Mouse (Mus musculus): ENCODE results near the gene Cbarp. TPM values are rescaled to one million over a fixed set of nuclear protein-coding genes. Genes with fewer than 3 reads are reported as not detected.

The Cbarp gene
- polyA plus RNA-seq, 1 experiment from 2014 or later: 10.1 TPM

DNA sequence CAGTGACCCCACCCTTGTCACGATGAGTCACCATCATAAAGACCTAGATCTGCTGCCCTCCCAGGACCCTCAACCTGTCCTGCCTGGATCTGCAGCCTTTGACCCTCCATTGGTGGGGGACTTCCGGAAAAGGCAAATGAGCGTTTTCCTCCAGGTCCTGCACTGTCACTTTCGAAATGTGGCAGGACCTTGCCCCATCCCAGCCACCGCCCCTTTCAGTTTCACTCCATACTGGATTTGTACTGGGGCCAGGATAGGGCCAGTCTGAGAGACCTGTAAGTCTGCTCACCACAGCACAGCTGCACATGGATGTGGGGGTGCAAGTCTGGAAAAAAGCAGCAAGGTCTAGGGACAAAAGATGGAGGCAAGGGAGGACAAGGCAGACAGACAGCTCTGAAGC lies 42.0 kb downstream of the Cbarp start:
- ATAC-seq (ENCODE audit: insufficient number of reproducible peaks, insufficient read depth, low FRiP score, low read depth): no peak
- H3K9ac ChIP-seq (replicated peaks; ENCODE audit: low read depth, low read length): no peak overlapping the region
- WGBS: 71% methylated on average over 5 of the region's 5 CpGs
- no peaks in the 10 kb centered on the region for H3K27me3 ChIP-seq (ENCODE audit: control insufficient read depth, insufficient read depth, low read length)
- peaks cover 24% of the 10 kb centered on the region for H3K4me1 ChIP-seq (ENCODE audit: control insufficient read depth, insufficient read depth, low read length)
- H3K36me3 ChIP-seq (ENCODE audit: control insufficient read depth, insufficient read depth, low read length): no peaks in the 10 kb centered on the region
- no peak overlapping the region for H3K4me2 ChIP-seq (replicated peaks; ENCODE audit: low read depth, low read length)
- H3K4me3 ChIP-seq (ENCODE audit: low read depth, low read length): no peak overlapping the region
- H3K9me3 ChIP-seq (ENCODE audit: control insufficient read depth, low read depth, low read length): no peaks in the 10 kb centered on the region
- H3K27ac ChIP-seq (ENCODE audit: low read length): no peak overlapping the region; the same call in 1 of the 2 replicates

- WGBS: 4% methylated on average over 7 of the region's 7 CpGs
- H3K9me3 ChIP-seq (ENCODE audit: control insufficient read depth, low read depth, low read length): no peaks in the 10 kb centered on the region
- peak overlapping the region; percentile 69; the same call in 1 of the 2 replicates for H3K27ac ChIP-seq (ENCODE audit: low read length)
- H3K9ac ChIP-seq (replicated peaks; ENCODE audit: low read depth, low read length): no peak overlapping the region
- H3K4me1 ChIP-seq (ENCODE audit: control insufficient read depth, insufficient read depth, low read length): peaks cover 24% of the 10 kb centered on the region
- 0 out of 2 replicates have a peak overlapping the region, but pooled peaks have one; percentile 5 for H3K4me2 ChIP-seq (replicated peaks; ENCODE audit: low read depth, low read length)
- no peaks in the 10 kb centered on the region for H3K36me3 ChIP-seq (ENCODE audit: control insufficient read depth, insufficient read depth, low read length)
- H3K4me3 ChIP-seq (ENCODE audit: low read depth, low read length): no peak overlapping the region
- ATAC-seq (ENCODE audit: insufficient number of reproducible peaks, insufficient read depth, low FRiP score, low read depth): peak; percentile 26; the same call in 1 of the 2 replicates
- H3K27me3 ChIP-seq (ENCODE audit: control insufficient read depth, insufficient read depth, low read length): no peaks in the 10 kb centered on the region
These were observed 43.4 kb downstream of the Cbarp start for GRCm38 (mm10) chr10:80097275-80097674.

GRCm38 (mm10) chr10:80095547-80095946 lies 45.1 kb downstream of the Cbarp start:
- no peaks in the 10 kb centered on the region for H3K27me3 ChIP-seq (ENCODE audit: control insufficient read depth, insufficient read depth, low read length)
- H3K4me1 ChIP-seq (ENCODE audit: control insufficient read depth, insufficient read depth, low read length): peaks cover 13% of the 10 kb centered on the region
- no peak overlapping the region for H3K9ac ChIP-seq (replicated peaks; ENCODE audit: low read depth, low read length)
- 86% methylated on average over 5 of the region's 5 CpGs for WGBS
- H3K4me2 ChIP-seq (replicated peaks; ENCODE audit: low read depth, low read length): no peak overlapping the region
- H3K27ac ChIP-seq (ENCODE audit: low read length): no peak overlapping the region
- ATAC-seq (ENCODE audit: insufficient number of reproducible peaks, insufficient read depth, low FRiP score, low read depth): no peak
- H3K4me3 ChIP-seq (ENCODE audit: low read depth, low read length): no peak overlapping the region
- H3K9me3 ChIP-seq (ENCODE audit: control insufficient read depth, low read depth, low read length): no peaks in the 10 kb centered on the region
- no peaks in the 10 kb centered on the region for H3K36me3 ChIP-seq (ENCODE audit: control insufficient read depth, insufficient read depth, low read length)

DNA sequence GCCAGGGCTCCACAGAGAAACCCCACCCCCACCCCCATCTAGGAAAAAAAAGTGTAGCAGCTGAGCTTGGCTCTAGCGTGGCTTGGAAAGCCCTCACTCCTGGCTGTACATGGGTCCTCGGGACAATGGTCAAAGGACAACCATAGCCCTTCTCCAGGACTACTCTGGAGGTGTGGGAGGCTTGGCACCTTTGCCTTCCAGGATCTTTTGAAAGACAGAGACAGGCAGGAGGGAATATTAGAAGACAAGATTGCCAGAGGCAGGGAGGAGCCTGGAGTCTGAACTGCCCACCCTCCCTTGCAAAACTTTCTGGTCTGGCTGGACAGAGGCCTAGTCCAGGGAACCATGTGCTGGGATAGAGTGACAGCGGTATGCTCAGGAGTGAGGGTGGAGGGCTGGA lies 46.0 kb downstream of the Cbarp start:
- H3K9ac ChIP-seq (replicated peaks; ENCODE audit: low read depth, low read length): no peak overlapping the region
- 74% methylated on average over 3 of the region's 3 CpGs for WGBS
- no peaks in the 10 kb centered on the region for H3K36me3 ChIP-seq (ENCODE audit: control insufficient read depth, insufficient read depth, low read length)
- H3K9me3 ChIP-seq (ENCODE audit: control insufficient read depth, low read depth, low read length): no peaks in the 10 kb centered on the region
- H3K4me3 ChIP-seq (ENCODE audit: low read depth, low read length): no peak overlapping the region
- no peak for ATAC-seq (ENCODE audit: insufficient number of reproducible peaks, insufficient read depth, low FRiP score, low read depth)
- H3K4me2 ChIP-seq (replicated peaks; ENCODE audit: low read depth, low read length): no peak overlapping the region
- peaks cover 13% of the 10 kb centered on the region for H3K4me1 ChIP-seq (ENCODE audit: control insufficient read depth, insufficient read depth, low read length)
- H3K27me3 ChIP-seq (ENCODE audit: control insufficient read depth, insufficient read depth, low read length): no peaks in the 10 kb centered on the region
- H3K27ac ChIP-seq (ENCODE audit: low read length): no peak overlapping the region

DNA sequence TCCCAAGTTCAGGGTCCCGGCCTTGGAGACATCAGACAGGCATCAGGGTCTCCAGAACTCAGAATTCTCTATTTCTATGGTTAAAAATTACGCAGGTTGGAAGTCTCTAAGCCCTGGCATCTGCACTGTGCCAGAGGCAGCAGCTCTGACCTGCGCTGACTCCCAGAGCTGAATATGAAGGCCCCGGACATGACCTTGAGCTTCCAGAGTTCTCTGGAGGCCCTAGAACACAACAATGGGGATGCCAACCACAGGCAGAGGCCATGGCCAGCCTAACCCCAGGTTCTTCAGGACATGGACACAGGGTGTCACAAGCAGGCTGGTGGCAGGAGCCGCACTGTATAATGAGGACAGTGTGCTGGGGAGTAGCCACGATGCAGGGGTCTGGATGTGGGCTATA lies 46.5 kb downstream of the Cbarp start:
- H3K4me1 ChIP-seq (ENCODE audit: control insufficient read depth, insufficient read depth, low read length): peaks cover 13% of the 10 kb centered on the region

DNA sequence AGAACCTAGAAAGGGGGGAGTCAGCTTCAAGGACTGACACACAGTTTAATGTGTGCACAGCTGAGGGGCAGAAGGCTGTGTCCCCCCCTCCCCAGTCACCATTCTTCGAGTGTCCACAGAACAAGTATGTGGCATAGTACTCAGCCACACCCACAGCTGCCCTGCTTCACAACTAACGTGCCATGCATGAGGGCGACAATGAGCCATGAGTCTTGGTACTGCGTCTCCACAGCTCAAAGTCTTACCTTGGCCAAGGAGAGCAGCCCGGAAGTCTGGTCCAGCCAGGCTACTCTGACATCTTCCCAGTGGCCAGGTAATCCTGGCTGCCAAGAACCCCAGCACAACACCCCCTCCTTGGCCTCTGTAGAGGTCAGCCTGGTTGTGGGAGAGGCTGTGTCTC lies 47.9 kb downstream of the Cbarp start:
- Histone ChIP-seq H3K4me1 (ENCODE audit: control insufficient read depth, insufficient read depth, low read length) (peaks cover 12% of the 10 kb centered on the region), H3K36me3 (ENCODE audit: control insufficient read depth, insufficient read depth, low read length) (no peaks in the 10 kb centered on the region), H3K27me3 (ENCODE audit: control insufficient read depth, insufficient read depth, low read length) (no peaks in the 10 kb centered on the region), H3K27ac (ENCODE audit: low read length) (no peak overlapping the region), H3K9ac (replicated peaks; ENCODE audit: low read depth, low read length) (no peak overlapping the region), H3K4me2 (replicated peaks; ENCODE audit: low read depth, low read length) (no peak overlapping the region), H3K4me3 (ENCODE audit: low read depth, low read length) (no peak overlapping the region), H3K9me3 (ENCODE audit: control insufficient read depth, low read depth, low read length) (no peaks in the 10 kb centered on the region)
- WGBS: 58% methylated on average over 5 of the region's 5 CpGs
- ATAC-seq (ENCODE audit: insufficient number of reproducible peaks, insufficient read depth, low FRiP score, low read depth): no peak

More for the DNA sequence above, 46.5 kb downstream of the Cbarp start:
- H3K9me3 ChIP-seq (ENCODE audit: control insufficient read depth, low read depth, low read length): no peaks in the 10 kb centered on the region
- WGBS: 93% methylated on average over 6 of the region's 6 CpGs
- no peak for ATAC-seq (ENCODE audit: insufficient number of reproducible peaks, insufficient read depth, low FRiP score, low read depth)
- no peak overlapping the region for H3K27ac ChIP-seq (ENCODE audit: low read length)
- H3K4me3 ChIP-seq (ENCODE audit: low read depth, low read length): no peak overlapping the region
- no peaks in the 10 kb centered on the region for H3K36me3 ChIP-seq (ENCODE audit: control insufficient read depth, insufficient read depth, low read length)
- H3K27me3 ChIP-seq (ENCODE audit: control insufficient read depth, insufficient read depth, low read length): no peaks in the 10 kb centered on the region
- H3K4me2 ChIP-seq (replicated peaks; ENCODE audit: low read depth, low read length): no peak overlapping the region
- H3K9ac ChIP-seq (replicated peaks; ENCODE audit: low read depth, low read length): no peak overlapping the region

DNA sequence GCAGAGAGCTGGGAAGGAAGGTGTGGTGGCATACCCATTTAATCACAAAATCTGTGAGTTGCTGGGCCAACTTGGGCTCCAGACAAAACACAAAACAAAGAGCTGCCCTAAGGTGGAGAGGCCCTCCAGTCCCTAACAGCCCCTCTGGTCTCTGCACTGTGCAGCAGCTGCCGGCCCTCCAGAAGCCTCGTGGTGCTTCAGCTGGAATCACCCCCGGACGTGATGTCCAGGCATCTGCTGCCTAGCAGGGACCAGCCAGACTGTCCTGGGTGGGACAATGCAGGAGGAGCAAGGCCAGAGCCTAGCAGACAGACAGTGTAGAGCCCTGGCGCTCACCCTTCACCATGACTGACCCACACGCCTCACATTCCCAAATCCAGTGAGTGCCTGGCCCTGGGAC lies 49.1 kb downstream of the Cbarp start:
- no peak for ATAC-seq (ENCODE audit: insufficient number of reproducible peaks, insufficient read depth, low FRiP score, low read depth)
- Histone ChIP-seq H3K9me3 (ENCODE audit: control insufficient read depth, low read depth, low read length) (no peaks in the 10 kb centered on the region), H3K9ac (replicated peaks; ENCODE audit: low read depth, low read length) (no peak overlapping the region), H3K27me3 (ENCODE audit: control insufficient read depth, insufficient read depth, low read length) (no peaks in the 10 kb centered on the region), H3K4me1 (ENCODE audit: control insufficient read depth, insufficient read depth, low read length) (0 out of 2 replicates have a peak, but pooled peaks cover under 1% of the 10 kb centered on the region), H3K36me3 (ENCODE audit: control insufficient read depth, insufficient read depth, low read length) (no peaks in the 10 kb centered on the region), H3K4me3 (ENCODE audit: low read depth, low read length) (no peak overlapping the region), H3K4me2 (replicated peaks; ENCODE audit: low read depth, low read length) (no peak overlapping the region), H3K27ac (ENCODE audit: low read length) (no peak overlapping the region)
- WGBS: 94% methylated on average over 6 of the region's 6 CpGs

DNA sequence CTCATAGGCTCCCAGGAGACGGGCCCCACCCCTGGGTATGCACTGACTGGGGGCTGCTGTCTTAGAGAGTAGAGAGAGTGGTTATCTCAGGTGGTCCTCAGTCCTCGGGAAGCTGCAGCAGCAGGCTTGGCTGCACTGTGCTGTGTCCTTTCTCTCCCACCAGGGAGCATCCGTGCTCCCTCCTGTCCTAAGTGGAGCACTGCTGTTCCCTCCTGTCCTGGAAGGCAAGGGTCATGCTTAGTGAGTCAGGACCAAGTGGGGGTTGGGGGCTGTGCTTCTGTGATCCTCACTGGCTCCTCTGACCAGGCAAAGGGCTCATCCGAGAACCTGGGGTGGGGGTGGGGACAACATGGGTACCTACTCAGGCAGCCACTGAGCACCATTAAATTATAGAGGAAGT lies 51.5 kb downstream of the Cbarp start:
- Histone ChIP-seq H3K36me3 (ENCODE audit: control insufficient read depth, insufficient read depth, low read length) (peaks cover 4% of the 10 kb centered on the region; the same call in 1 of the 2 replicates), H3K4me1 (ENCODE audit: control insufficient read depth, insufficient read depth, low read length) (no peaks in the 10 kb centered on the region; the same call in 1 of the 2 replicates), H3K9me3 (ENCODE audit: control insufficient read depth, low read depth, low read length) (no peaks in the 10 kb centered on the region), H3K27ac (ENCODE audit: low read length) (no peak overlapping the region), H3K4me3 (ENCODE audit: low read depth, low read length) (no peak overlapping the region), H3K27me3 (ENCODE audit: control insufficient read depth, insufficient read depth, low read length) (no peaks in the 10 kb centered on the region), H3K4me2 (replicated peaks; ENCODE audit: low read depth, low read length) (no peak overlapping the region), H3K9ac (replicated peaks; ENCODE audit: low read depth, low read length) (no peak overlapping the region)
- ATAC-seq (ENCODE audit: insufficient number of reproducible peaks, insufficient read depth, low FRiP score, low read depth): no peak
- 46% methylated on average over 4 of the region's 4 CpGs for WGBS

DNA sequence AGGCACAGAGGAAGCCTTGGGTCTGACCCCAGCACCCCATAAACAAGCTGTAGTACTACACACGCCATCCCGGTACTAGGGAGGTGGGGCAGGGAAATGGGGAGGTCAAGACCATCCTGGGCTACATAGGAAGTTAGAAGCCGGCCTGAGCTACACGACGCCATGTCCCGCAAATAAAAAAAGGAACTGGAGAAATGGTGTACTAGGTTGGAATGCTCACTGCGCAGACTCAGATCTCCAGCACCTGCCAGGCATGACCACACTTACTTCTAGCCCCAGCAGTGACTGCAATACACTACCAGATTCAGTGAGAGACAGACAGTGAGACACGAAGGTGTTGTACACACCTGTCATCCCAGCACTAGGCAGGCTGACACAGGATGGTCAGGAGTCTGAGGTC lies 53.2 kb downstream of the Cbarp start:
- H3K4me2 ChIP-seq (replicated peaks; ENCODE audit: low read depth, low read length): no peak overlapping the region
- no peak for ATAC-seq (ENCODE audit: insufficient number of reproducible peaks, insufficient read depth, low FRiP score, low read depth)
- WGBS: 89% methylated on average over 8 of the region's 8 CpGs
- no peak overlapping the region for H3K4me3 ChIP-seq (ENCODE audit: low read depth, low read length)
- no peaks in the 10 kb centered on the region for H3K9me3 ChIP-seq (ENCODE audit: control insufficient read depth, low read depth, low read length)
- no peaks in the 10 kb centered on the region; the same call in 1 of the 2 replicates for H3K4me1 ChIP-seq (ENCODE audit: control insufficient read depth, insufficient read depth, low read length)
- H3K27me3 ChIP-seq (ENCODE audit: control insufficient read depth, insufficient read depth, low read length): no peaks in the 10 kb centered on the region
- H3K9ac ChIP-seq (replicated peaks; ENCODE audit: low read depth, low read length): no peak overlapping the region
- H3K27ac ChIP-seq (ENCODE audit: low read length): no peak overlapping the region
- H3K36me3 ChIP-seq (ENCODE audit: control insufficient read depth, insufficient read depth, low read length): peaks cover 6% of the 10 kb centered on the region; the same call in 1 of the 2 replicates

Data from stomach, embryonic 14.5 days (tissue).